Mouse (Mus musculus) thymus, postnatal 0 days (tissue): Measurements from ENCODE around the gene Cpa2. TPM values are rescaled to one million over a fixed set of nuclear protein-coding genes. Genes with fewer than 3 reads are reported as not detected.

Source experiments
- DNase-seq: peaks from one replicate; pipeline ENCODE4 v3.0.0-alpha.2; 2015; ENCODE audit warnings: low spot score
- polyA plus RNA-seq: library from polyadenylated mRNA; unstranded; fragments of >200 nt; fragmentation: Nextera tagmentation; extraction: Ambion mirVana; gene quantifications from 2 replicates; pipeline ENCODE4 v1.2.1, GENCODE M21; 2015

Gene Cpa2
- polyA plus RNA-seq, 1 experiment from 2014 or later, result 2.6 TPM

DNA sequence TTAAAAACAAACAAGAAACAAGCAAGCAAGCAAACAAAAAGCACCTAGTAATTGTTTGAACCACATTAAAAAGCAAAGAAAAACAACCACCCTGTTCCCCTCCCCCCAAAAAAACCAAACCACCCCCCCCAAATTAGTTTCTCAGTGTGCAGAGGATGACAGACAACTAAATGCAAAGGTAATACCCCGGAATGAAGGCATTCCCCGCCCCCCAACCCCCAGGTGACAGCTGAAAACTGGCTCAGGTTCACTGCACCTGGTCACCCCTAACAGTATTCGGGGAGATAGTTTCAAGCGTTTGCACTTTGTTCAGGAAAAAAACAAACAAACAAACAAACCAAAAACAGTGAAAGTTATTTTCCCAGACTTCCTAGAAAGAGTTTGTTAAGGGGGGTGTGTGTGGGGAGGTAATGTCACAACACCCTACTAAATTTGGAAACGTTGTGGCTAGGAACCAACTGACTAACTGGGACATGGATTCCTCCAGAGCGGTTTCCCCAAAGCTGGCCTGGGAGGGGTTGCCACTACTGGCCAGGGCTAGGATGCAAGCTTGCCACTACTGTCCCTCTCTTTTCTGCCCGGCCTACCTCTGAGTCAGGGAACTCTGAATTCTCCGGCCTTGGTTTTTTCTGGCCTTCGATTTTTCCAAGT, 6.4 kb downstream of the Cpa2 start:
- no peak for DNase-seq

DNA sequence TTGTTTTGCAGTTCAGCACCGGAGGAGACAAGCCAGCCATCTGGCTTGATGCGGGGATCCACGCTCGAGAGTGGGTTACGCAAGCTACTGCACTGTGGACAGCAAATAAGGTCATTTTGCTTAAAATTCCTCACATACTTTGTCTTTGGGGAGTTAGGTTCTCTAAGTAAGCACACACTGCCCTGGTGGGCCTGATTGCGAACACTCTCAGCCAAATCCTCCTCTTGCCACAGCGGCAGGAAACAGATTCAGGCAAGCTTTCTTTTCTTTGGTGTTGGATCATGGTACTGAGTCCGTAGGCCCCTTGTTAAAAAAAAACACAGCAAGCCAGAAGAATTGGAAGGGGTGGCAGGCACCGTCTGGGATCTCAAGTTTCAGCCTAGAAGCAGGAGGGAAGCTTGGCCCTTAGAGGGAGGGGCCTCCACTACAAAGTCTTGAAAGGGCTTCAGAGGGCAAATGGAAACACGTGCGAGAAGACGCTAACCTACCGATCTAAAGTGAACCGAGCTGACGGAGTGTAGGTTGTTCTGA, 7.9 kb downstream of the Cpa2 start:
- no peak for DNase-seq

DNA sequence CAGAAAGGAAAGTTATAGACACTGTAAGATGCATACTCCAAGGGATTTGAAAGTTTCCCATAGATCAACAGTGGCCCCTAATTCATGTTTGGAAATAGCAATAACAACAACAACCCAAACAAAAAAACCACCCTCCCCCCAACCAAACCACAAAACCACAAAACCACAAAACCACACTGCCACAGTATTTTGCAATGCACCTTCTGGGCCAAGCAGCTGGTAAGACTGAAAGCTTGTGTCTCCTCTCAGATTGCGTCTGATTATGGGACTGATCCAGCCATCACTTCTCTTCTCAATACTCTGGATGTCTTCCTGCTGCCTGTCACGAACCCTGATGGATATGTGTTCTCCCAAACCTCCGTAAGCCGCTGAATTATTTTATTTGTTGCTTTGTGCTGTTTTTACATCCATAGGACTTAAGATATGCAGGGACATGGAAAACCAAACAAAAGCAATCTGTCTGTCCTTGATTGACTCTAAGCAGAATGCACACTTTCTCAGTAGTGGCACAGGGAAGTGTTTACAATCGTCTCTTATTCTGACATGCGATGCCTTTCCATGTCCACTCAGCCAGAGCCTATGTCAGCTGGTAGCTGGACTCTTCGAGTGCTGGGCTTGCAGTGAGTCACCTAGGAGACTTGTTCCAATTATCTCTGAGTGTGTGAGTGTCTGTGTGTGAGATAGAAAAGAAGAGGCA, 9.3 kb downstream of the Cpa2 start:
- DNase-seq, result no peak

DNA sequence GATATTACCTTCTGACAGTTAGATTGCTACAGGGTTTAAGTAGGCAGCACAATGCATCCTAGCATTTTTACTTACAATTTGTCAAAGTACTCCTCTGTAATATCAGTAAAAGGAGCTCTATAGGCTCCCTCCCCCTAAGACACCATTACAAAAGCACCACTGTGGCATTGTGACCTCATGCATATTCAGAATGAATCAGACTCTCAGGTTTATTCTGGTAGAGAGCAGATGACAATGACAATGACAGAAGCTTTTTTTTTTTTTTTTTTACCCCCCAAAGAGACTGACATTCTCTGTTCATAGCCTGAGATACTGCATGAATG, 9.8 kb downstream of the Cpa2 start:
- no peak for DNase-seq

DNA sequence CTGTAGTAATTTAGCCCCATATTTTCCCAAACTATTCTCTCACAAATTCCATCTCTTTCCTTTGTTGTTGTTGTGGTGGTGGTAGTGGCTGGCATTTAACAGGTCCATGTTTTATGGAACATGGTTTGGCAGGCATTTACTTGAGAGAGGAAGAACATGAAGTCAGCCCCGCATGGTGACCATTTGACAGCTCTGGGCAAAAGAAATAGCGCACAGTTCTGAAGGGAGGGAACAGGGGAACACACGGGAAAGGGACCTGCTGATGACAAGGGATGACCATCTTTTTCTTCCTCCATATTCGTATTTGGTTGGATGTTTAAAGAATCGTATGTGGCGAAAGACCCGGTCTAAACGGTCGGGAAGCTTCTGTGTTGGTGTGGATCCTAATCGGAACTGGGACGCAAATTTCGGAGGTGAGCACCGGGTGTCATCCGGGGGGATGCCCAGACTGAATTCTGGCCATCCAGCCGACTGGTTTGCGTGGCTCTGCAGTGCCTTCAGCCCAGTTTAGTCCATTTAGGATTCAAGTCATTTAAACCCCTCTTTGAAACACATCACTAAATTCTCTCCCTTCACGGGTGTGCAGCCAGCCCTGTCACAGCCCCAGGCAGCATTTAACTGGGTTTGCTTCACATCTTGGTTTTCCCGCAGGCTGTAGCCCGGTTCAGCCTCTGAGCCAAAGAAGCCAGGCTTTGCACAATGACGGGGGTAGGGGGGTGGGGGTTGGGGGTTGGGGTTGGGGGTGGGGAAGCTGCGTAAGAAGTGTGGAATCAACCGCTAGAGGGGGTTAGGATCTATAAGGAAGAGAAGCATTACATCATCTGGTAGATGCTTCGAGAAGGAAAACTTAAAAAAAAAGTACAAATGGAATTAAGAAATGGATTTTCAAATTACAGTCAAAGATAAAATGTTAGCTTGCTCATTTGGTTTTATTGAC, 10.5 kb downstream of the Cpa2 start:
- no peak for DNase-seq

DNA sequence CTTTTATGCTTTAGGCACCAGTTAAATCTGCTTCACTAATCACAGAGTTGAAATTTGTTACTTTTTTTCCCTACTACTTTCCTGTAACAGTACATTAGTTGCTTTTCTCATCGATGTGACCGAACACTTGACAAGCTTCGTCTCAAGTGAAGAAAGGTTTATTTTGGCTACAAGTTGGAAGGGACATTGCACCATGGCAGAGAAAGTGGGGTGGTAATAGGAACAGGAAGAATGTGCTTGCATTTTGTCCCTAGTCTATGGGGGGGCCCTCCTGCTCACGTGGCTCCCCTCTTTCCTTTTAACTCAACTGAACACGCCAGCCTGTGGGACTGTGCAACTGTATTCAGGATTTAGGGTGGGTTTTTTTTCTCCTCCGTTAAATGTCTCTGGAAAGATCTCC, 11.2 kb downstream of the Cpa2 start:
- no peak for DNase-seq

DNA sequence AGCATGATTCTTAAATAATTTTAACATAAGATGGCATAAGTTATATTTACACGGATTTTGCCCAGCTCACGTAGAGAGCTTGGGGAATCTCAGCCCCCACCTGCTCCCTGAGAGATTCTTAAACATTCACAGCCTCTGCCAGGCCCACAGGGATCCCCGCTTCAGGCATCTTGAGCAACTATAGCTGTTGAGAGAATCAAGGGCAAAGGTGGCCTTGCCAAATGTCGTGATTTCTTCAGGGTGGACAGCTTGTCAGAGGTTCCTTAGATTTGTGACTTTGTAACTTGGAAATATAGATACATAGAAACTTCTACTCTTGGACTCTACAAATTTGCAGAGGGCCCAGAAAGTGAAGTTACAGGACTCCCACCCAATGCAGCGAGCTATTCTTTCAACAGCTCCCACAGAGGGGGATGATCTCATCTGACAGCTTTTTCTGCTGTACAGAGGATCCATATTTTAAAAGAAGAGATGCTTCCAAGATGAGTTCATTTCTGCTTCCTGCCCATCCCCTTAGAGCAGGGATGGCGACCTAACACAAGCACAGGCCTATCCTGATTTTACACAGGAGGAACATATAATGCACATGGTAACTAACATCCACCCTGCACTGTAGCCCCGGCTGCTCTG, 12.1 kb downstream of the Cpa2 start:
- DNase-seq, result no peak

DNA sequence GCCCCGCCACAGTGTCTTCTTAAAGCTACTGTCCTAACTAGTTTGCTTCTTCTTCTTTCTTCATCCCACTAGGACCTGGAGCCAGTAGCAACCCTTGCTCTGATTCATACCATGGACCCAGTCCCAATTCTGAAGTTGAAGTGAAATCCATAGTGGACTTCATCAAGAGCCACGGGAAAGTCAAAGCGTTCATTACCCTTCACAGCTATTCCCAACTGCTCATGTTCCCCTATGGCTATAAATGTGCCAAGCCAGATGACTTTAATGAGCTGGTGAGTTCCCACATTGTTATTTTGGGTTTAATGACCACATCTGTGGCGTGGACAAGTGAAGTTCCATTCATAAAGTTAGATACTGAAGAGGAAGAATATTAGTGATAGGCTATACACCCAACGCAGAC, 12.7 kb downstream of the Cpa2 start:
- DNase-seq, result no peak

DNA sequence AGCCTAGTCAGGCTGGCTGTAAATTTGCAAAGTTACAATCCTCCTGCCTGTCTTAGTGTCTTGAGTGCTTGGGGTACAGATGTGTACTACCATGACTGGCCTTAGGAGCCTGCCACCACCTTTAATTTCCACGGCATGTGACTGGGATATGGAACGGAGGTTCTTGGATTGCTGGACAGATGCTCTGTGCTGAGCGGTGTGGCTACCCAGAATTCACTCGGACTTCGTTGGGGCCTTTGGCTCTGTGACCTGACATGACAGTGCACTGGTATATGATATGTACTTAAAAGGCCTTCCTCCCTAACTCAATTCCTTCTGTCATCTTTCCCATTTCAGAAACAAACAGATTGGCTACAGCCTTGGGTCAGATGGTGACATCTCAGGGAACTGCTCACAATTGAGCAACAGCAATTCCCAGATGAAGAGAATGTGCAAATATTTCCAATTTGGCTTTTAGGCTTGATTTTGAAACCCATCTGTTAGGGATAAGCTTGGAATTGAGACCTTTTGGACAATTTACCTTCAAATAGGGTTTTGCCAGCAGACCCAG, 13.3 kb downstream of the Cpa2 start:
- DNase-seq, result no peak

DNA sequence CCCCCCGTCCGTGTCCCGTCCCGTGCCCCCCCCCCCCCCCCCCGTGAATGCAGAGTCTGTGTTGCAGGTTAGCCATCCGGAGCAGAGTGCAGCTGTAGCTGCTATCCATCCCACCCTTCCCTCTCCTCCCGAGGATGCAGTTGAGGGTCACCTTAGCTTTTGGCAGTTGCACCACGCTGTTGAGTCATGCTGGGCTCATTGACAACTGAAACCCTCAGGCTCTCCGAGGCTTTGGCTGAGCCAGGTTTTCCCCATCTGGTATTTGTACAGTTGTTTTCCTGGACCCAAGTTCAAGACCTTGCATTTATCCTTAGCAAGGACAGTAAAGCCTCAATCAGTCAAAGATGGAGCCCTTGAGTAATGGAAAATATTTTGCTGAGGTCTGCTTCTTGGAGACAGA, 14.7 kb downstream of the Cpa2 start:
- DNase-seq, result no peak

DNA sequence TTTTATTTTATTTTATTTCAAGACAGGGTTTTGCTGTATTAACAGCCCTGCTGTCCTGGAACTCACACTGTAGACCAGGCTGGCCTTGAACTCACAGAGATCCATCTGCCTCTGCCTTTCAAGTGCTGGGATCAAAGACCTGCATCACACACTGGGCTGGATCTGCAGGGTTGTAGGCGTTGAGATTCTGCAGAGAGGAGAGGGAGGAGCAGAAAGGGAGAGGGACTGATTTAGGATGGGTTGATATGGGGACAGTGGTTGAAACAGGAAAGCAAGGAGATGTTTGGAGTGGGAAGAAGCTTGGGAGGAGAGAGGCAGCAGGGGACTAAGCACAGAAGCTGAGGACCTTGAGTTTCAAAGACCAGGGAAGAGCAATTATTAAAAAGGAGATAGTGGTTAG, 18.3 kb downstream of the Cpa2 start:
- DNase-seq, result no peak

DNA sequence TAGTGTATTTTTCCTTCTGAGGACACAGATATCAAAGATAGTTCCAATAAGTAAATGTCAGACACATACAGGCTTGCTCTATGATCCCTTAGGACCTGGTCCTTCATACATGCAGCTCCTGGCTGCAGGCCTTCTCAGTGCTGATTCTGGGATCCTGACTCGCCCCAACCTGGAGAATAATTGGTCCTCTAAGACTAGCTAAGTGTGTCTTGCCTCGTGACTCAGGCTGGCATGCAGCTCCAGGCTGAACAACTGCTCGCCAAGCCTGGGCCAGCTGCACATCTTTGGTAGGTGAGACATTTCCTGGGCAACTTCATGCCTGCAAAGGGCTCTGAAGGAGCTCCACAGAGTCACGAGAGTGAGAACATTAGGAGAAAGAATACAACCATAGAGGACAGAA, 20.8 kb downstream of the Cpa2 start:
- no peak for DNase-seq

DNA sequence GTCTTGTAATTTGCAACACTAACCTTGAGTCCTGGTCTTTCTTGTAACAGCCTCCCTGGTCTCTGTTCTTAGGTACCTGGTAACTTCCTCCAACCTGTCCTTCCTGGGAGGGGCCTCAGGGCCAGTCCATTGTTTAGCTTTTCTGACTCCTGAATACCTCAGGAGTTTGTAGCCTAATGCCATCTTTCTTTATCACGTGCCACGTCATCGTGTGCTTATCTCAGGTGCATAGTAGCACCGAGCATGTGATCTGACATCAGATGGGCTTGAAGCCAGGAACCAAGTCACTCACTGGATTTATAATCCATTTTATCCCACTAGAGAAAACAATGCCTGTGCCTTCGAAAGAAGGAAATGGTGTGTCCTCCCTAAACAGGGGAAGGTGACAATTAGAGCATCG, 22.2 kb downstream of the Cpa2 start:
- DNase-seq, result no peak

DNA sequence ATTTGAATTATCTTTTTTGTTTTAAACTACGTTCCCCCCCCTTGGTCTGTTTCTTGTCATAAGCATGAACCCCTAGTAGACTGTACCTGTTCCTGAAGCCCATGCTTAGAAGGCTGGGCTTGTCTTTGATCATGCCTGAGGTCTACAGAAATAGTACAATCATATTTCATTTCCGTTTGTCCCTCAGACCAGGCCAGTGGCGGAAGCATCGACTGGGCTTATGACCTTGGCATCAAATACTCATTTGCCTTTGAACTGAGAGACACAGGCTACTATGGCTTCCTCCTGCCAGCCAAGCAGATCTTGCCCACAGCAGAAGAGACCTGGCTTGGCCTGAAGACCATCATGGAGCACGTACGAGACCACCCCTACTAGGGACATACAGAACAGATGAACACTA, 22.7 kb downstream of the Cpa2 start:
- DNase-seq, result no peak

DNA sequence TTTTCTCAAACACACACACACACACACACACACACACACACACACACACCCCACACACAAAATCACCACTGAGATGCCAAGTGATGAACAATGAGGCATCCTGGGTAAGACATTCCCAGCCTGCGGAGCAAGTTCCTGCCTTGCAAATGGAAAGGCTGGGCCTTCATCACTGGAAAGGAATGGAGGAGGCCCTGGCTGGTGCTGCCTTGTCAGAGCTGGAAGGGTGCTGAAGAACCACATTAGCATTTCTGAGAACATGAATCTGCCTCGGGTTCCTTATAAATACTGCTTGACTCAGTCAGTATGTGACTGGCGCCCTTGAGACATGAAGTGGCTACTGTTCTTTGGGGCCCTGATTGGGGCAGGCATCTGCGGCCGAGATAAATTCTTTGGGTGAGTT, 26.7 kb downstream of the Cpa2 start, which contains the start of gene Cpa4:
Gene Cpa4 (plus strand): TSS at position 301 of the 400 bp plus-strand sequence.
- no peak for DNase-seq

DNA sequence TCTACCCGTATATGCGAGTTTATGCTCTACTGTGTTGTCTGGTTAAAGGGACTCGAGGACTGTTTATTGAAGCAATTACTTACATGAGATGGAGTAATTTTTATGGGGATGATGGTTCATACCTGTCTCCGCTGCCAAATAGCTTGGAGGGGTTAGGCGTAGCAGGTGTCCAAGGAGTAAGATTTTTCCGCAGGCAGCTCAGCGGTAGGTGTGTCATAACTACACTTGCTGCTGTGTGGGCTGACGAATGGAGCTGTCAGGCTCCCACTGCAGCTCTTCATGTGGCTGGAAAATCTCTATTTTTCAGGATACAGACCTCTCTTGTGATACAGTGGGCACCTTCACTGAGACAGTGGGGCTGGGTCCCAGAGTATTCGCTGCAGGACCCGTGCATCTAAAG, 27.9 kb downstream of the Cpa2 start:
- no peak for DNase-seq

DNA sequence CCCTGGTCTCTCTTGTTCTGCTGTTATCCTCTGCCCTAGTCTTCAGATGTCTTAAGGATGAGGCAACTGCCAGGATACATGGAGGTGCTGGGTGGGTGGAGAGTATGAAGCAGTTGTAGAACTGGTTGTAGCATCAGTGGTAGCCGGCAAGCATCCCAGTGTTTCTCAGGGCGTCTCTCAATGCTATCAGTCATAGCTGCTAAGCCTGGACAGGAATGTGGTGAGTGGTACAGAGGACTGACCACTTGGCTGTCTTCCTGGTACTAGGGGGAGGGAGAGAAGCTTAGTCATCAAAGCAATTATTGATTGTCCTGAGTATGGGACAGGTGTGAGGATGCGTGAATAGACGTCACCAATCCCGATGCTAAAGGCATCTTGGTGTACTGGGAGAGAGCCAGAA, 28.6 kb downstream of the Cpa2 start:
- DNase-seq, result no peak

DNA sequence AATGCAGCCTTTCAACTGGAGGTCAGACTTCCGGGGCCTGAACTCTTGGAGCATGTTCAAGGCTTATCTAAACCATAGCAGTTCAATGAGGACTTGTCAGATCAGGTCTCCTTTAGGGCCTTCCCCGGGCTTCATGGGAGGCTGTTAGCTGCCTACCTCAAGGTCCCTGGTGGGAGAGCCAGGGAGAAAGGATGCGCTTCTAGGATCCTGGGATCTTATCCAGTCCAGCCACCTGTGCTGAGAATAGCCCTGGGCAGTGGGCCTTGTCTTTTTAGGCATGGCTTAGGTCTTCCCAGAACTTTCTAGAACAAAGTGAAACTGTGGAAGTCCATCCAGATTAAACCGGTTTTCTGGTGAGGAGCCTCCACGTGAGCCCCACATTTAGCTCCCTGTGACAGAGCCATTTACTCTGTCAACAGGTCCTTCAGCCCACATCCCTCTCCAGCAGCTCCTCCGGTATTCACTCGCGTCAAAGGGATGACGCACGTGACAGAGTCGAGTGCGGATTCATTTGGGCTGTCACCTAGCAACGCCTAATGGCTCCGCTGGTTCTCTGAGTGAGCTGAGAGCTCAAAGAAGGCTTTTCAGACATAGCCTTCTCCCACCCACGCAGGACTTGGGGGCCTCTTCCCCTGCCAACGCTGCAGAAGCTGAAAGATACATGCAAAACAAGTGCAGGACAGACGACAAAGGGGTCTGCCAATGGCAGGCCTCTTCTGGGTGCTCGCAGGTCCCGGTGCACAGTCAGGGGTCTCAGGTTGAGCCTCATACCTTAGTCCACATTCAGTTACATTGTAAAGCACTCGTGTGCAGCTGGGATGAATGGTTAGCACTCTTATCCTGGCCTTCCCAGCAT, 31.3 kb downstream of the Cpa2 start:
- DNase-seq, result no peak

DNA sequence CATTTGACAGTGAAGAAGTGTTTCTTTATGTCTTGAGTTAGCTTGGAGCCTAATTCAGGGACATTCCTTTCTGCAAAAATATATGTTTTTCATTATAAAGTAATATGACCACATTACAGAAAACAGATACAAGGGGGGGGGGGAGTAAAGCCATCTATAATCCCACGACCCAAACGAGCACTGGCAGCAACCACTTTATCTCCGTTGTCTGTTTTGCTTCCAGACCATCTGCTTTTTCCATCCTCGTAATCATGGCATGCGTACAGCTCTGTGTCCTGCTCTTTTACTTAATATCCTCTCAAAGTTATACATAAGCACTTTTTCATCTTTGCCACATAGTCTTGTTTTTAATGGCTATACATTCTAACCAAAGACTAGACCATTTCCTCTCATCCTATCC, 32.0 kb downstream of the Cpa2 start:
- no peak for DNase-seq

DNA sequence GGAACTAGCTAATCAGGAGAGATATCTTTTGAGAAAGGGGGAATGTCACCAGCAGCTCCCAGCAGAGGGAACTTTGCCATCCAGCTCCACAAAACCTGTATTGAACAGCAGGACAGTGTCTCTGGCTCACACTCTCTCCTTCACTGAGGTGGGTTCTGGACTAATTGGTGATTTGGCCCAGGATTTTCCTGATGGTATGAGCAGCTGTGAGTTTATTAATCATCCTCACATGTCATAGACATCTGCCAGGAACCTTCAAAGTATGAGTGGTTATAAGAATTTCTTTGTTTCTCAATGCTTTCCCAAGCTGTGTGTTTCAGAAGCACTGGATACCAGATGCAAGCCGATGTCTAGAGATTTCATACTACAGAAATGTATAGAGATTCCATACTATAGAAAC, 33.6 kb downstream of the Cpa2 start:
- DNase-seq, result no peak
